Mouse (Mus musculus) frontal cortex, postnatal 14 days (tissue): ENCODE results near the gene Lin7a.

Experiments used
- DNase-seq, 2 experiments: peaks; one replicate each; pipeline ENCODE4 v3.0.0; 2022; ENCODE audit warnings: low spot score in 2 of 2

Lin7a gene

DNA sequence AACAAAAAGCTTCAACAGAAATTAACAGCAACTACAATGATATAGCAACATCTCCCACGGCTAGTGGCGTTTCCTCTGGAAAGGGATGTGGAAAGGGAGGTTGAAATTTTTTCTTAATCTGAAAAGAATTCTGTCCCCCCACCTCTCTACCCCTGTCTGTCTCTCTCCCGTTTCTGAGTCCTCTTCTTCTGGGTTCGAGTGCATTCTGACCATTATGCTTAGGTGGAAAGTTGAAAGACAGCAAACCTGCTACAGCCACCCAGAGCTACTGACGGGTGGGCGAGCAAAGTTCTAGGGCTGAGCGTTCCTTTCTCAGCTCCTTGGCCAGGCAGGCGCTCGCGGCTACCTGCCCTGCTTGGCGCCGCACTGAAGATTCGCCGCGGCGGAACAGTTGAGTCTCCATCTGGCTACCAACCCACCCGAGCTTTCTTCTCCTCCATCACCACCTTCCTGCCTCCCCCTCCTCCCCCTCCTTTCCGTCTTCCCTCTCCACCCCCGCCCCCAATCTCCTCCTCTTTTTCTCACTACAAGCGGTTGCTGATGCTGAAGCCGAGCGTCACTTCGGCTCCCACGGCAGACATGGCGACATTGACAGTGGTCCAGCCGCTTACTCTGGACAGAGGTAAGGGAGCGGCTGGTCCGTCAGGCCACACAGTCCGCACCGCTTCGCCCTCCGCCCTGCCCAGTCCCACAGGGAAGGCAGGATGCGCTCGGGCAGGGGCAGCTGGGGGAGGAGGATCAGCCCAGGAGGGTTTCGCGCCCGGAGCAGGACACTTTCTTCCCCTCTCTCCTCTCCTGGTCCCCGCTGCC is at the start of gene Lin7a:
TSS of gene Lin7a (plus strand) at position 366 of the 810 bp plus-strand sequence.
- DNase-seq, result peak in 1 of 2 experiments; percentile 30

GRCm38 (mm10) chr10:107221726-107222125 is 49.8 kb upstream of the Lin7a start:
- DNase-seq, result no peak

DNA sequence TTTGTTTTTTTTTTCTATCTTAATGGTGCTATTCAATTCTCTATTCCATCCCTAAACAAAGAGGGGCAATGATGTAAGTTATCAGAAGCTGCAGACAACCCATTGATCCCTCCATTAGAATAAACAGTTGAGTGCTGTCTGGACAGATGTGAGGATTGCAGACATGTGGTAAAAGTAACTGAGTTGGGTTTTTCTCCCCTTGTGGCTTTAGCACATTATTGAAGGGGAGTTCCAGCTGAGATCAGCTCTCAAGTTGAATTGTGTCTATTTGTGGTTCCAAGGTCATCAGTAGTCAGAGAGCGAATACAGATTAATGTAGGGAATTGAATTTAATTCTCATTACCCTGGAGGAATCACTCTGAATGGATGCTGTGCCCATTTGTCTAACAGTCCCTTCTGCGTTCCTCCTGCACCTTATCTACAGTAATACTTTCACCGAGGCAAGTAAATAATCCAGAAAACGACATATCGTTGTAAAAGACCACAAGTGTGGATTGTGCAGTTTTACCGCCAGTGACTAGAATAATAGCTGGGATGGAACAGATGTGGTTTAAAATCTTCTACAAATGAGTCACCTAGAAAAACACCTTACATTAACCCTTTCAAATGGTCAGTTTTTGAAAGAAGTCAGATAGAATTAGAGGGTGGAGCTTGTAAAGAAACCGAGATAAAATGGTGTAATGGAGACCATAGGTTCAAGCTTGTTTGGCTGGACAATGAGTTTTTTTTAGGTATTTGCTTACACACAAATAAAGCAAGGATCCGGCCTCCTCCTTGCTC is 48.9 kb upstream of the Lin7a start:
- no peak for DNase-seq

- no peak for DNase-seq
Observed at GRCm38 (mm10) chr10:107223186-107223440, 48.4 kb upstream of the Lin7a start.

DNA sequence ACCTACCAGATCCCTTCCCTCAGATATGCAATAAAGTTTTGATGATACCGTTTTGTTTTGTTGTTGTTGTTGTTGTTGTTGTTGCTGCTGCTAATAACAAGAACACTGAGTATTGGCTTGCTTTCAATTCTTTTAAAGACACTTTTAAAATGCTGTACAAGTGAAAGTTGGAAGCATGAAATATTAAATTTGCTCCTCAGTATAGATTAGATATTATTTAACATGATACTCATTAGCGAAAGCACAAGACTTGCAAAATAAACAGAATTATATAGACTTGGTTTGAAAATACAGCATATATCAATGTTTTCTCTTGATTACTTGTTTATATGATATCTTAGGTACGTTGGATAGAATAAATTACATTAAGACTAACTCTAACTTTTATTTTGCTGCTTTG is 47.7 kb upstream of the Lin7a start:
- no peak for DNase-seq

GRCm38 (mm10) chr10:107224596-107225330 is 46.7 kb upstream of the Lin7a start:
- DNase-seq, result no peak

GRCm38 (mm10) chr10:107225331-107225835 is 46.1 kb upstream of the Lin7a start:
- DNase-seq, result no peak

- no peak for DNase-seq
Observed at GRCm38 (mm10) chr10:107225871-107226270, 45.6 kb upstream of the Lin7a start.

- DNase-seq, result no peak
Observed at GRCm38 (mm10) chr10:107227901-107228300, 43.6 kb upstream of the Lin7a start.

GRCm38 (mm10) chr10:107228776-107229175 is 42.7 kb upstream of the Lin7a start:
- no peak for DNase-seq

DNA sequence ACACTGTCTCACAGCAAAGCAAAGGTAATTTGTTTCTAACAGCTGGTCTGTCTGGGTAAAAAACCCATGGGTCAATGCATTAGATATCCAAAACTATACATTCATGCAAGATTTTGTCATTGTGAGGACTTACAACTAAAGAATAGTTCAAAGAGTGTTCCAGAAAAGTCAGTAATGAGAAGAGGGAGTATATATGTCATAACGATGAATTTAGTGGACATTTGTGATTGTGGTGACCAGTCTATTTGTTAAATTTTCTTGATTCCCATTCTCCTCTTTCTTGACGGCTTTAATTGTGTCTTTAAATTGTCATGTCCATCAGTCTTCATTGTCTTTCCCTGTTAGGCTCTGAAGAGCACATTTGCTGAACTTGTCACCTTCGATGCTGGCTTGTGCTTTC is 42.1 kb upstream of the Lin7a start:
- no peak for DNase-seq

DNA sequence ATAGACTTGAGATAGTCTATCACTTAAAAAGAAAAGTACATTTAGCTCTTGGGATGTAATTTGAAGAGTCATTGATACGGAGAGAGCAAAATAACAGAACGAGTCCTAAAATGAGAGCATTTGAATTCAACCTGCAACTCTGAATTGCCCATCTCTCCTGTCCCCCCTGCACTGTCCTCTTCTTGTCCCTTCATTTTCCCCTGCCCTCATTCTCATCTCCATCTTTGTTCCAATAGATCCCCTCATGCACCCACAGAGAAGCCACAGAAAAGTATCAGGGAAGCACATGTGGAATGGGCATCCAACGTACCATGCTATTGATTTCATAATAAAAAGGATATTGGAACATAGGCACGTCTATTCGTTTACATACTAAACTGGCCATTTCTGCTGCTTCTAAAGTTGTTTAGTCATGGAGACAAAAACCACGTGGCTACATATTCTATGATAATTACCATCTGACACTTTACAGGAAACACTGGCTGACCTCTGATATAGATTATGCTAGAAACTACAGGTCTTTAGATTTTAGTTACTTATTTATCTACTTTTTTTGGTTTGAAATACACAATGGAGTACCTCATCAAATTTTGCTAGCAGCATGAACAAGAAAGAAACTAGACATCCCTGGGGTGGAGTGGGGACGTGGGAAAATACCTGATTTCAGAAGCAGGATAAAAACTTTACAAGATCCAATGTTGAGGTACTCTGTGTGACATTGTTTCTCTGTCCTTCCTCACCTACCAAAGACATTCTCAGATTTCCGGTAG is 41.2 kb upstream of the Lin7a start:
- DNase-seq, result no peak

- DNase-seq, result no peak
Observed at GRCm38 (mm10) chr10:107230851-107231130, 40.7 kb upstream of the Lin7a start.

- DNase-seq, result no peak
Observed at GRCm38 (mm10) chr10:107231421-107232010, 40.0 kb upstream of the Lin7a start.

DNA sequence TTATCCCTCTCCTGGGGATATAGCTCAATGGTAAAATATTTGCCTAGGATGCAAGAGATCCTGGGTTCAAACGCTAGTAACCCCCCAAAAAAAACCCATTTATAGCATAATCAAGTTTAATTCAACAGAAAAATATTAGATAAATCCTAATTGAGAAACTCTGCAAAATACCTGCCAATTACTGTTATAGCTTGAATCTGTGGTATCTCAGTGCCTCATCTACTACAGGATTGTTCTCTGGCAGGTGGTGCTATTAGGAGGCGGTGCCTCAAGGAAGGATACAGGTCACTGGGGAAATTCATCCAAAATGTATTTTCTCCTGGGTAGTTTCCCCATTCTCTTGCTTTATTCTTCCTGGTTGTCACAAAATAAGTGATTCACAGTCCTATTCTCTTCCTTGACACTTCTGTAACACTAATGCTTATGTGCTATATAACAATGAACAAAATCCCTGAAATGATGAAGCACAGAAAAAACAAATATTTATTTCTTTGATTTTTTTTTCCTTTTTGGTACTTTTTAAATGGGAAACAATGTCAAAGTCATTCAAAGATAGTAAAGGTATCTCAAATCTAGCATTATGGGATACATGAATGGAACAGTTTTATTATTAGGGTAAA is 38.9 kb upstream of the Lin7a start:
- DNase-seq, result no peak

- no peak for DNase-seq
Observed at GRCm38 (mm10) chr10:107233221-107233620, 38.3 kb upstream of the Lin7a start.

GRCm38 (mm10) chr10:107233825-107234224 is 37.7 kb upstream of the Lin7a start:
- DNase-seq, result no peak

- no peak for DNase-seq
Observed at GRCm38 (mm10) chr10:107234421-107235400, 36.8 kb upstream of the Lin7a start.

- no peak for DNase-seq
Observed at GRCm38 (mm10) chr10:107235496-107235895, 36.0 kb upstream of the Lin7a start.

GRCm38 (mm10) chr10:107236211-107236610 is 35.3 kb upstream of the Lin7a start:
- no peak for DNase-seq
